Mouse (Mus musculus) stomach, embryonic 14.5 days (tissue): ENCODE measurements around the gene Tkt. TPM values are rescaled to one million over a fixed set of nuclear protein-coding genes. Genes with fewer than 3 reads are reported as not detected.

Experiments
- ATAC-seq: fragments of 200-750 bp; cut with Nextera tagmentation; 2 replicates; pipeline ENCODE4 v1.8.0; 2017; ENCODE audit warnings: low read depth, moderate TSS enrichment; ENCODE audit not compliant: insufficient number of reproducible peaks, insufficient read depth, low FRiP score
- H3K27ac ChIP-seq: fragments of 300-500 bp; sonication (generic); 2 replicates; pipeline ENCODE4 v1.5.1; 2014; ENCODE audit warnings: mild to moderate bottlenecking, low read length, moderate library complexity, mixed read lengths
- H3K27me3 ChIP-seq: fragments of 300-500 bp; sonication (generic); 2 replicates; pipeline ENCODE4 v1.6.1; 2014; ENCODE audit warnings: low read length, control low read depth, mixed read lengths; ENCODE audit not compliant: control insufficient read depth, insufficient read depth
- H3K36me3 ChIP-seq: fragments of 300-500 bp; sonication (generic); 2 replicates; pipeline ENCODE4 v1.6.1; 2014; ENCODE audit warnings: mild to moderate bottlenecking, control low read depth, low read length, moderate library complexity, mixed read lengths; ENCODE audit not compliant: control insufficient read depth, insufficient read depth
- H3K4me1 ChIP-seq: fragments of 300-500 bp; sonication (generic); 2 replicates; pipeline ENCODE4 v1.6.1; 2014; ENCODE audit warnings: low read length, control low read depth, mixed read lengths; ENCODE audit not compliant: control insufficient read depth, insufficient read depth
- H3K4me2 ChIP-seq: fragments of 300-500 bp; sonication (generic); replicated peaks from 2 replicates; pipeline ENCODE4 v1.6.1; 2014; ENCODE audit warnings: low read depth, low read length, control low read depth
- H3K4me3 ChIP-seq: fragments of 300-500 bp; sonication (generic); 2 replicates; pipeline ENCODE4 v1.5.1; 2014; ENCODE audit warnings: low read depth, low read length, control low read depth
- H3K9ac ChIP-seq: fragments of 300-500 bp; sonication (generic); replicated peaks from 2 replicates; pipeline ENCODE4 v1.6.1; 2014; ENCODE audit warnings: low read depth, mild to moderate bottlenecking, control low read depth, low read length, moderate library complexity, mixed read lengths
- H3K9me3 ChIP-seq: fragments of 300-500 bp; sonication (generic); 2 replicates; pipeline ENCODE4 v1.6.1; 2016; ENCODE audit warnings: low read depth, low read length, control low read depth; ENCODE audit not compliant: control insufficient read depth
- WGBS: fragments of 180-500 bp; shearing (Covaris S2); extraction: QIAGEN DNeasy Blood & Tissue Kit; methylation state at CpG from one replicate; pipeline ENCODE4 v1.1.7; 2014; 5-methylcytosine and 5-hydroxymethylcytosine counted together
- polyA plus RNA-seq: library from polyadenylated mRNA; unstranded; fragments of >200 nt; fragmentation: Nextera tagmentation; extraction: Ambion mirVana; gene quantifications from 2 replicates; pipeline ENCODE4 v1.2.1, GENCODE M21; 2014

Gene Tkt
- polyA plus RNA-seq = 85.9 and 99.0 TPM in 2 replicates

GRCm38 (mm10) chr14:30548131-30548720 is at the start of gene Tkt:
Tkt (plus strand) TSS chr14:30548359.
- Histone ChIP-seq H3K9ac (peak within 1 kb of the TSS; percentile 87), H3K27me3 (no peaks in the 10 kb centered on the region), H3K4me2 (peak within 1 kb of the TSS; percentile 83), H3K9me3 (no peaks in the 10 kb centered on the region), H3K36me3 (no peaks in the 10 kb centered on the region; the same call in 1 of the 2 replicates), H3K4me1 (peaks cover 22% of the 10 kb centered on the region), H3K27ac (peak within 1 kb of the TSS; percentile 88), H3K4me3 (peak within 1 kb of the TSS; percentile 87)
- 0 out of 2 replicates have a peak, but pooled peaks have one; percentile 26 for ATAC-seq
- 27% methylated on average over 8 of the region's 8 CpGs for WGBS

GRCm38 (mm10) chr14:30504990-30505389 is 43.2 kb upstream of the Tkt start:
- no peaks in the 10 kb centered on the region for H3K4me1 ChIP-seq
- H3K4me3 ChIP-seq = no peak overlapping the region
- no peaks in the 10 kb centered on the region for H3K27me3 ChIP-seq
- ATAC-seq = no peak
- WGBS = 94% methylated on average over 5 of the region's 5 CpGs
- H3K36me3 ChIP-seq = peaks cover 44% of the 10 kb centered on the region
- H3K4me2 ChIP-seq = no peak overlapping the region
- H3K27ac ChIP-seq = no peak overlapping the region
- H3K9me3 ChIP-seq = no peaks in the 10 kb centered on the region
- no peak overlapping the region for H3K9ac ChIP-seq

DNA sequence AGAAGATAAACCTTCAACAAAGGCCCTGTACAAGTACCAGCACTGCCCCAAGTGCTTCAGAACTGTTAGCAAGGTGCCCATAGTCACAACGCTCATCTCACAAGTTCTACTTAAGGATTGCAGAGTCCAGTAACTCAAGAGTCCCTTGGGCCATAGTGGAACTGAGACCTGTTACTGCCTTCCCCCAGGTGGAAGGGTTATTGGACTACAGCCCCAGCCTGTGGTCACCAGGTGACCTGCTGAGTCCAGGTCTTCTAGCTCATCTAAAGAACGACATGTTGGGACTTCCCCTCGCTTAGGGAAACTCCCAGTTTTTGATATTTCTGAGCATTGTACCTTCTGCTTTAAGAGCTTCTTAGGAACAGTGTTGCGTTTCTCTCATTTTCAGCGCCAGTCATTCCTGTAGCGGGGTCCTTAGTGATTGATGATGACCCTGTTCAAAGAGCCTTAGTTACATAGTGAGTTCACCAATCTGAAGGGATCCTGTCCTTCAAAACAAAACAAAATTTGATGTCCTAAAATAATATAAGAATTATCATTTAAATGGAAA is 37.9 kb upstream of the Tkt start:
- ATAC-seq = no peak
- Histone ChIP-seq H3K4me3 (no peak overlapping the region), H3K36me3 (peaks cover 67% of the 10 kb centered on the region), H3K9me3 (no peaks in the 10 kb centered on the region), H3K4me1 (no peaks in the 10 kb centered on the region), H3K4me2 (no peak overlapping the region), H3K9ac (no peak overlapping the region), H3K27me3 (no peaks in the 10 kb centered on the region), H3K27ac (no peak overlapping the region)
- 88% methylated on average over 6 of the region's 6 CpGs for WGBS

- Histone ChIP-seq H3K27me3 (no peaks in the 10 kb centered on the region), H3K36me3 (peaks cover 55% of the 10 kb centered on the region), H3K4me2 (no peak overlapping the region), H3K9ac (no peak overlapping the region), H3K4me1 (no peaks in the 10 kb centered on the region), H3K27ac (no peak overlapping the region), H3K4me3 (no peak overlapping the region), H3K9me3 (no peaks in the 10 kb centered on the region)
- WGBS = 87% methylated on average over 5 of the region's 5 CpGs
- ATAC-seq = no peak
Observed at GRCm38 (mm10) chr14:30512896-30513295, 35.3 kb upstream of the Tkt start.

DNA sequence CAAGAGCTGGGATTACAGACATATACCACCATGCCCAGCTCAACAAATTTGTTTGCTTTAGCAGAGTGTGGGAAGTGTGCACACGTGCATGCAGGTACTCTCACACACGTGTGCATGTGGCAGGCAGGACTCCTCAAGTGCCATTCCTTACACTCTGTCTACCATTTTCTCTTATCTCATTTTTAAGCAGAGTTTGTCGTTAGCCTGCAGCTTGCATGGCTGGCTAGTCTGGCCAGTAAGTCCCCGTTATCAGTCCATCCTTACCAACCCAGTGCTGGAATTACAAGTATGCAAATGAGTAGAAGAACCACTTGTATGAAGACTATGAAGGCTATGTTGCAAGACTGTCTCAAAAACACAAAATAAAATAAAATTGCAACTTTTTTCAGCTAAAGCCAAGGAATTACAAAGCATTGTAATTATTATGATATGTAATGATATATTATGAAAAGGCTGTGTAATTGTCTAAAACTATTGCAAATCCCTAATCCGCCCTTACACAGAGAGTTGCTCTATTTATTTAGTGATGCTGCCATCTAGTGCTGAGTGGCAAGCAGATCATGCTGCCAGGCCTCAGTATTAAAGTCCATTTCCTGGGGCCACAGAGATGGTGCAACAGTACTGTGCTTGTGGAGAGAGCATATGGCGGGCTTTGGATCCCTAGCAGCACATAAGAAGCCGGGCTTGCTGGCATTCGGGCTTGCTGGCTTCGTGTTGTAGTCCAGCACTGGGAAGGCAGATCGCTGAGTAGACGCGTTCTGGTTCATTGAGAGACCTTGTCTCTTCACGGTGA is 32.0 kb upstream of the Tkt start:
- no peak for ATAC-seq
- 86% methylated on average over 13 of the region's 13 CpGs for WGBS
- H3K36me3 ChIP-seq = peaks cover 63% of the 10 kb centered on the region
- H3K27ac ChIP-seq = no peak overlapping the region
- no peak overlapping the region for H3K4me3 ChIP-seq
- no peak overlapping the region for H3K4me2 ChIP-seq
- no peaks in the 10 kb centered on the region for H3K9me3 ChIP-seq
- H3K9ac ChIP-seq = no peak overlapping the region
- no peaks in the 10 kb centered on the region for H3K4me1 ChIP-seq
- no peaks in the 10 kb centered on the region for H3K27me3 ChIP-seq

DNA sequence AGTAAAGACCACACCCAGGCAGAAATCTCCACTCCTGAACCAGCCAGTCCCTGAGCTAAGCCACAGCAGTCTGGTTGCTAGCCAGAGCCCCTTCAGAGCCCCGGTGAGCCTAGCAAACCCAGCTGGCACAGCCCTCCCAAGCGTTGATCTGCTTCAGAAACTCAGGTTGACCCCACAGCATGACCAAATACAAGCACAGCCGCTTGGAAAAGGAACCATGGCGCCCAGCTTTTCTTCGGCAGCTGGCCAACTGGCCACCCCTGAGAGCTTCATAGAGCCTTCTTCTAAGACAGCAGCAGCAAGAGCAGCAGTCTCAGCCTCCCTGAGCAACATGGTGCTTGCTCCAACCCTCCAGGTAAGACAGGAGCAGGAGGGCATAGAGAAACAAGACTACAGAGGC is 28.8 kb upstream of the Tkt start:
- WGBS = 94% methylated on average over 5 of the region's 5 CpGs

GRCm38 (mm10) chr14:30523356-30523755 is 24.8 kb upstream of the Tkt start:
- Histone ChIP-seq H3K4me3 (no peak overlapping the region), H3K36me3 (peaks cover 74% of the 10 kb centered on the region), H3K4me1 (no peaks in the 10 kb centered on the region), H3K27me3 (no peaks in the 10 kb centered on the region), H3K27ac (no peak overlapping the region), H3K4me2 (no peak overlapping the region), H3K9me3 (no peaks in the 10 kb centered on the region), H3K9ac (no peak overlapping the region)
- no peak for ATAC-seq
- 79% methylated on average over 6 of the region's 6 CpGs for WGBS

More for the DNA sequence above, 28.8 kb upstream of the Tkt start:
- ATAC-seq = no peak
- Histone ChIP-seq H3K4me1 (no peaks in the 10 kb centered on the region), H3K4me2 (no peak overlapping the region), H3K36me3 (peaks cover 63% of the 10 kb centered on the region), H3K4me3 (no peak overlapping the region), H3K27ac (no peak overlapping the region), H3K27me3 (no peaks in the 10 kb centered on the region), H3K9ac (no peak overlapping the region), H3K9me3 (no peaks in the 10 kb centered on the region)

DNA sequence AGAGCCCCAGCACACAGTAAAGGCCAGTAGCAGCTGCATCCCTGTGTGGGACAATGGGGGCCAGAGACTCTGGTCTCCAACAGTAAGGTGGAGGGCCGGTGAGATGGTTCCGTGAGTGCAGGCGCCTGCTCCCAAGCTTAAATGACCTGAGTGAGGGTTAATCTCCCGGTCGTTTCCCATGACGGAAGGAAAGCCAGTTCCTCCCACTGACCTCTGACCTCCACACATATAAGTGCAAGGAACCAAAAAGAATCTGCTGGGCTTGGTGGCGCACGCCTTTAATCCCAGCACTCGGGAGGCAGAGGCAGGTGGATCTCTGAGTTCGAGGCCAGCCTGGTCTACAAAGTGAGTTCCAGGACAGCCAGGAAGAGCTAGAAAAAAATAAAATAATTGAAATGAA is 19.8 kb upstream of the Tkt start:
- no peaks in the 10 kb centered on the region for H3K27me3 ChIP-seq
- no peaks in the 10 kb centered on the region for H3K4me1 ChIP-seq
- no peak overlapping the region for H3K4me3 ChIP-seq
- H3K9ac ChIP-seq = no peak overlapping the region
- no peak overlapping the region for H3K4me2 ChIP-seq
- H3K27ac ChIP-seq = no peak overlapping the region
- ATAC-seq = no peak
- WGBS = 87% methylated on average over 10 of the region's 10 CpGs
- peaks cover 40% of the 10 kb centered on the region for H3K36me3 ChIP-seq
- H3K9me3 ChIP-seq = no peaks in the 10 kb centered on the region
